In the genomic region with DNA sequence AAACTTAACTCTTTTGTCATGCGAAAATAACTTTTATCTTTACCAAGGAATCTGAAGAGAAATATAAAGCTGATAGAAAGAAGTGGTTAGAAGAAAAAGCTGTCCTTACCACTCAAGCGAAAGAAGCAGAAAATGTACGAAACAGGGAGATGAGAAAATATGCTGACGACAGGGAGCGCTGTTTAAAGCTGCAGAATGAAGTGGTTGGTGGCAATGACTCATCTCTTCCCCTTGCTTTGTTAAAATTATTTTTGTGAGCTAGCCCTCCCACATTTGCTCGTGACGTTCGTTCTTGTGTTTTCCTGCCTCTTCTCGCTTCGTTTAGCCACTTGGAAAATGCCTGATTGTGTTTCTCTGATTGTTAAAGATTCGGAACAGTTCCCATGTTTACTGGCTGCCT, we compare ENCODE assay signal across 14 mouse cellular contexts. TPM values are rescaled to one million over a fixed set of nuclear protein-coding genes. Genes with fewer than 3 reads are reported as not detected.
DNase-seq lines count a peak whose midpoint lies in the region; ATAC-seq and TF ChIP-seq lines count a peak whose summit lies in the region.
"Had no signal": no experiment of that assay in that cellular context is flagged by ENCODE, and none has a peak within 500 bp of the region (broad histone marks: within the 10 kb centered on the region; RNA-seq: fewer than 3 reads in every experiment).

No protein-coding gene starts in this region.

- no peaks in the 10 kb centered on the region for H3K9me3 ChIP-seq in forebrain, postnatal 0 days (ENCODE audit: low read length)
- H3K9me3 ChIP-seq in forebrain, embryonic 16.5 days (ENCODE audit: control insufficient read depth, low read length): no peaks in the 10 kb centered on the region
- H3K9me3 ChIP-seq in forebrain, embryonic 10.5 days: no peaks in the 10 kb centered on the region
- no peaks in the 10 kb centered on the region for H3K9me3 ChIP-seq in hindbrain, embryonic 13.5 days
- H3K9me3 ChIP-seq: forebrain, embryonic 12.5 days; heart, embryonic 15.5 days; kidney, embryonic 15.5 days had no signal

- H3K36me3 ChIP-seq in forebrain, postnatal 0 days (ENCODE audit: insufficient read depth): no peaks in the 10 kb centered on the region
- H3K36me3 ChIP-seq in forebrain, embryonic 16.5 days (ENCODE audit: control insufficient read depth, insufficient read depth): peaks cover 2% of the 10 kb centered on the region; the same call in 1 of the 2 replicates
- H3K36me3 ChIP-seq in forebrain, embryonic 10.5 days (replicated peaks): peaks cover 97% of the 10 kb centered on the region
- no peaks in the 10 kb centered on the region; the same call in 1 of the 2 replicates for H3K36me3 ChIP-seq in hindbrain, embryonic 13.5 days

- no peak for TF ChIP-seq CTCF in forebrain, postnatal 0 days (IDR thresholded peaks at IDR 0.05; ENCODE audit: low read depth)
- peak; percentile 42 for TF ChIP-seq CTCF in left cerebral cortex, adult 2 months (IDR thresholded peaks at IDR 0.05)

- peak; percentile 2 for DNase-seq in forebrain, postnatal 0 days
- peak; percentile 70 for DNase-seq in right cerebral cortex, adult 18-20 months
- no peak for DNase-seq in right cerebral cortex, postnatal 4 days
- DNase-seq in left cerebral cortex, adult 2 months (ENCODE audit: extremely low spot score in 1 of 2, low spot score in 2 of 2): peak; percentile 14 to 53
- DNase-seq in telencephalon, adult 2 months (ENCODE audit: low read depth, low spot score): peak; percentile 82
- no peak for DNase-seq in forebrain, embryonic 10.5 days (ENCODE audit: extremely low spot score, low spot score)
- DNase-seq: B cell, adult 2 months; lung, adult 2 months; midbrain, embryonic 14.5 days had no signal

- intact Hi-C loops in left cerebral cortex, adult 2 months (cut with DNase I): no loop called here

- no peak for ATAC-seq in forebrain, postnatal 0 days
- ATAC-seq in forebrain, embryonic 16.5 days: no peak
- no peak for ATAC-seq in hindbrain, embryonic 13.5 days (ENCODE audit: low FRiP score)

- WGBS in forebrain, postnatal 0 days: 71% methylated on average over 11 of the region's 11 CpGs
- WGBS in forebrain, embryonic 16.5 days: 71% methylated on average over 11 of the region's 11 CpGs
- WGBS in forebrain, embryonic 10.5 days: 90% methylated on average over 11 of the region's 11 CpGs
- WGBS in hindbrain, embryonic 13.5 days: 92% methylated on average over 11 of the region's 11 CpGs

- no peak overlapping the region for H3K4me2 ChIP-seq in forebrain, postnatal 0 days (ENCODE audit: low read depth)
- H3K4me2 ChIP-seq in forebrain, embryonic 16.5 days (ENCODE audit: low read length): no peak overlapping the region
- no peak overlapping the region for H3K4me2 ChIP-seq in hindbrain, embryonic 13.5 days
- H3K4me2 ChIP-seq: forebrain, embryonic 12.5 days; heart, embryonic 15.5 days; kidney, embryonic 15.5 days had no signal

- no peak overlapping the region for H3K27ac ChIP-seq in forebrain, postnatal 0 days (ENCODE audit: low read depth, low read length)
- H3K27ac ChIP-seq in forebrain, embryonic 16.5 days (ENCODE audit: low read length): no peak overlapping the region
- H3K27ac ChIP-seq in left cerebral cortex, adult 2 months: peak overlapping the region; percentile 55
- no peak overlapping the region for H3K27ac ChIP-seq in forebrain, embryonic 10.5 days
- no peak overlapping the region for H3K27ac ChIP-seq in hindbrain, embryonic 13.5 days
- H3K27ac ChIP-seq: forebrain, embryonic 12.5 days; heart, embryonic 15.5 days; kidney, embryonic 15.5 days had no signal

- no peaks in the 10 kb centered on the region for H3K27me3 ChIP-seq in forebrain, postnatal 0 days (ENCODE audit: insufficient read depth, low read length)
- no peaks in the 10 kb centered on the region for H3K27me3 ChIP-seq in forebrain, embryonic 16.5 days (replicated peaks; ENCODE audit: control insufficient read depth, insufficient read depth, low read length)
- H3K27me3 ChIP-seq in forebrain, embryonic 10.5 days (ENCODE audit: poor library complexity, severe bottlenecking): no peaks in the 10 kb centered on the region
- no peaks in the 10 kb centered on the region for H3K27me3 ChIP-seq in hindbrain, embryonic 13.5 days
- H3K27me3 ChIP-seq: forebrain, embryonic 12.5 days; heart, embryonic 15.5 days; kidney, embryonic 15.5 days had no signal

- H3K4me3 ChIP-seq in forebrain, postnatal 0 days (ENCODE audit: low read depth, low read length): no peak overlapping the region
- no peak overlapping the region for H3K4me3 ChIP-seq in forebrain, embryonic 16.5 days (replicated peaks; ENCODE audit: low read length)
- no peak overlapping the region for H3K4me3 ChIP-seq in left cerebral cortex, adult 2 months
- H3K4me3 ChIP-seq in forebrain, embryonic 10.5 days: no peak overlapping the region
- H3K4me3 ChIP-seq in hindbrain, embryonic 13.5 days: no peak overlapping the region
- H3K4me3 ChIP-seq: forebrain, embryonic 12.5 days; heart, embryonic 15.5 days; kidney, embryonic 15.5 days had no signal

- H3K4me1 ChIP-seq in forebrain, postnatal 0 days (ENCODE audit: insufficient read depth): no peaks in the 10 kb centered on the region
- H3K4me1 ChIP-seq in forebrain, embryonic 16.5 days (replicated peaks; ENCODE audit: control insufficient read depth, insufficient read depth, low read length): no peaks in the 10 kb centered on the region
- H3K4me1 ChIP-seq in forebrain, embryonic 10.5 days: no peaks in the 10 kb centered on the region
- H3K4me1 ChIP-seq in hindbrain, embryonic 13.5 days (replicated peaks): no peaks in the 10 kb centered on the region
- H3K4me1 ChIP-seq: forebrain, embryonic 12.5 days; heart, embryonic 15.5 days; kidney, embryonic 15.5 days had no signal

- no peak overlapping the region for H3K9ac ChIP-seq in forebrain, postnatal 0 days
- H3K9ac ChIP-seq in forebrain, embryonic 16.5 days (replicated peaks; ENCODE audit: low read depth, low read length): no peak overlapping the region
- H3K9ac ChIP-seq in hindbrain, embryonic 13.5 days: no peak overlapping the region
- H3K9ac ChIP-seq: forebrain, embryonic 12.5 days; heart, embryonic 15.5 days; kidney, embryonic 15.5 days had no signal

RNA-seq across cellular contexts. Expression of a gene that starts 37.2 kb away (rescaled TPM):
- 2.2 and 4.5 TPM in 2 replicates for total RNA-seq in forebrain, postnatal 0 days (2014; rRNA removed)
- 3.9 and 4.7 TPM in 2 replicates for polyA plus RNA-seq in forebrain, postnatal 0 days (2015; fragmentation: Nextera tagmentation; extraction: Ambion mirVana)
- polyA plus RNA-seq in forebrain, embryonic 16.5 days (2015; fragmentation: Nextera tagmentation; extraction: Ambion mirVana): 28.9 and 31.8 TPM in 2 replicates
- total RNA-seq in left cerebral cortex, adult 2 months (2021): under 1 TPM; 0.95 to 0.98 TPM
- polyA plus RNA-seq in forebrain, embryonic 10.5 days (2016; fragmentation: Nextera tagmentation; extraction: Ambion mirVana): 92.3 and 92.7 TPM in 2 replicates
- 15.6 and 21.3 TPM in 2 replicates for polyA plus RNA-seq in hindbrain, embryonic 13.5 days (2015; fragmentation: Nextera tagmentation; extraction: Ambion mirVana)

Comparison
In these comparisons a context has a peak if more than half of its experiments do, and no peak if none do; other contexts are left out.
1. DNase-seq: peak in forebrain, postnatal 0 days (single experiment), right cerebral cortex, adult 18-20 months (single experiment), left cerebral cortex, adult 2 months (2 of 2) and telencephalon, adult 2 months (single experiment); none in right cerebral cortex, postnatal 4 days (single experiment) and forebrain, embryonic 10.5 days (single experiment).